Mouse (Mus musculus) lung, adult 2 months (tissue): ENCODE data around the gene Zbtb18. TPM values are rescaled to one million over a fixed set of nuclear protein-coding genes. Genes with fewer than 3 reads are reported as not detected.

Source experiments
- DNase-seq: peaks from one replicate; pipeline ENCODE4 v3.0.0; 2022
- H3K4me1 ChIP-seq: fragments of 200-500 bp; 2 replicates; pipeline ENCODE4 v1.6.1; 2011; ENCODE audit warnings: low read length; ENCODE audit not compliant: control insufficient read depth, insufficient read depth
- H3K4me3 ChIP-seq: fragments of 200-500 bp; replicated peaks from 2 replicates; pipeline ENCODE3; 2011; ENCODE audit warnings: low read depth, mild to moderate bottlenecking, control low read depth, low read length; ENCODE audit errors: extremely low read depth
- CTCF ChIP-seq: fragments of 200-500 bp; IDR thresholded peaks from 2 replicates; pipeline ENCODE4 v1.5.1; 2011; ENCODE audit warnings: mild to moderate bottlenecking, low read length, control low read depth; ENCODE audit not compliant: insufficient read depth
- POLR2A ChIP-seq: fragments of 200-500 bp; IDR thresholded peaks from 2 replicates; pipeline ENCODE4 v1.6.1; 2011; ENCODE audit warnings: low read depth, mild to moderate bottlenecking, control low read depth, low read length, borderline replicate concordance; ENCODE audit errors: extremely low read depth
- WGBS: fragments of 180-500 bp; shearing (Covaris S2); methylation state at CpG from one replicate; pipeline ENCODE4 v1.1.7; 2018; 5-methylcytosine and 5-hydroxymethylcytosine counted together
- polyA plus RNA-seq: library from polyadenylated mRNA; depleted of rRNA; stranded (reverse); fragments of >200 nt; gene quantifications from 2 replicates; pipeline ENCODE4 v1.2.3, GENCODE M21; 2012

Zbtb18 gene
- polyA plus RNA-seq, 1 experiment, result 18.0 TPM

GRCm38 (mm10) chr1:177475542-177476197 is 33.5 kb downstream of the Zbtb18 start:
- TF ChIP-seq POLR2A (no peak), CTCF (no peak)
- no peak for DNase-seq
- Histone ChIP-seq H3K4me3 (no peak overlapping the region), H3K4me1 (peaks cover 3% of the 10 kb centered on the region; the same call in 1 of the 2 replicates)
- 64% methylated on average over 13 of the region's 13 CpGs for WGBS

DNA sequence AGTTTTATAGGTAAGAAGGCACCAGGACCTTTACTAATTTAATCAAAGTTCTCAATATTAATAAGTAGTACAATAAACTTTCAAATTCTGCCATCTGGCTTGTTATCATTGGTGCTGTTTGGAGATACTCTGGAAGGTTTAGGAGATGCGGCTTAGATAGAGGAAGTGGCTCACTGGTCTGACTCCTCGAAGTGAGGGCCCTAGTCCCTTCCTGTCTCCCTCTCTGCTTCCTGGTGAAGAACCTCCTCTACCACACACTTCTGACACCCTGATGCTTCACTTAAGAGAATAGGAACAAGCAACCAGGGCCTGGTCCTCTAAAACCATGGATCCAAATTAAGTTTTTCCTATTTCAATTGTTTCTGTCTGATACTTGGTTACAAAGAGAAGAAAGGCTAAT is 36.4 kb downstream of the Zbtb18 start:
- TF ChIP-seq CTCF (no peak), POLR2A (no peak)
- no peak for DNase-seq
- 31% methylated on average over 2 of the region's 2 CpGs for WGBS
- peaks cover 3% of the 10 kb centered on the region; the same call in 1 of the 2 replicates for H3K4me1 ChIP-seq
- H3K4me3 ChIP-seq, result no peak overlapping the region

- no peak overlapping the region for H3K4me3 ChIP-seq
- H3K4me1 ChIP-seq, result peaks cover 3% of the 10 kb centered on the region; the same call in 1 of the 2 replicates
- peak; percentile 46 for DNase-seq
- no peak for TF ChIP-seq CTCF
- WGBS, result 43% methylated on average over 10 of the region's 10 CpGs
These were observed 37.3 kb downstream of the Zbtb18 start for GRCm38 (mm10) chr1:177479356-177480004.

DNA sequence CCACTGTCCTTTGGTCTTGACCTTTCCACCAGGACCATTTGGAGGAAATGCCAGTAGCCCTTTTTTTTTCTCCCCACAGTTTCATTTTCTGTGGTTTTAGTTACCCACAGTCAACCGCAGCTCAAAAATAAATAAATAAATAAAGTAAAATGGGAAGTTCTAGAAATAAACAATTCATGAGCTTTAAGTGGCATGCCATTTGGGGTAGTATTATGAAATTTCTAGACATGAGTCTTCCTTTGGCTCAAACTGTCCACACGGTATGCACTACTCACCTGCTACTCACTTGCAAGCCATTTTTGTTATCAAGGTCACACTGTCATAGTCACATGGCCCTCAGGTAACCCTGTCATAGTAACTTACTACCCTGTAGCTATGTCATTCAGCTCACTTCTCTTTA is 41.5 kb downstream of the Zbtb18 start:
- TF ChIP-seq CTCF (no peak), POLR2A (no peak)
- Histone ChIP-seq H3K4me1 (peaks cover 3% of the 10 kb centered on the region; the same call in 1 of the 2 replicates), H3K4me3 (no peak overlapping the region)
- WGBS, result 75% methylated on average over 2 of the region's 2 CpGs
- DNase-seq, result no peak

DNA sequence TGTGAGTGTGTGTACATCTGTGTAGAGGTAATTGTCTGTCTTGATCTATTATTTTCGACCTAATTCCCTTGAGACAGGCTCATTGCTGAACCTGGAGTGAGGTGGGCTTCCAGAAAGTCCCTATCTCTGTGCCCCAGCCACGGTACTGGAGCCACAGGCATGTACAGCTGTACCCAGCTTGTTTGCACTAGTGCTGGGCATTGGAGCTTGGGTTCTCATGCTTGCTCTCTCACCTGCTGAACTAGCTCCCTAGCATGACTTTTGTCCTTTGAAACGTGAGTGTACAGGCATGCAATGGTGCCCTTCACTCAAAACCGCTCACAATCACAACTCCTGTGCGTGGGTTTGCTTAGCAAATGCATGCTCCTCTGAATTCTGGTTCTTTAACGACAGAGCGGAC is 42.1 kb downstream of the Zbtb18 start:
- H3K4me3 ChIP-seq, result no peak overlapping the region
- no peaks in the 10 kb centered on the region; the same call in 1 of the 2 replicates for H3K4me1 ChIP-seq
- no peak for DNase-seq
- 71% methylated on average over 7 of the region's 7 CpGs for WGBS
- TF ChIP-seq CTCF, result no peak
- TF ChIP-seq POLR2A, result no peak

DNA sequence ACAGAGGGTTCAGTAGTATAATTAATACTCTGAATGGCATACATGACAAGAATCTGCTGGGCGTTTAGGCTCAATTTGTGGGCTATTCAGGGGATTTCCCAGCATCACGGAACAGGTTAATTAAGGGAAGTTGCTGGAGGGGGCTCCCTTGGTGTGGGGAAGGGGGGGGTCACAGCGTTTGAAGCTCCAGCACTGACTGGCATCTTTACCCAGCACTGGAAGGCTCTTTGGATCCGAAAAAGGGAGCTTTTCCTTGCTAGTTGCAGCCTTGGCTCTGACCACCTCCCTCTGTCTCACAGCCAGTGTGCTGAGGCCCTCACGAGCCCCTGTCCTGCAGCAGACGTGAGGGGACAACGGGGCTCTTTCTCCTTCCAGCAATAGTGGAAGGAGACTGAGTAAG is 42.5 kb downstream of the Zbtb18 start:
- no peak for TF ChIP-seq CTCF
- TF ChIP-seq POLR2A, result no peak
- no peak for DNase-seq
- Histone ChIP-seq H3K4me3 (no peak overlapping the region), H3K4me1 (no peaks in the 10 kb centered on the region)
- 62% methylated on average over 7 of the region's 7 CpGs for WGBS

DNA sequence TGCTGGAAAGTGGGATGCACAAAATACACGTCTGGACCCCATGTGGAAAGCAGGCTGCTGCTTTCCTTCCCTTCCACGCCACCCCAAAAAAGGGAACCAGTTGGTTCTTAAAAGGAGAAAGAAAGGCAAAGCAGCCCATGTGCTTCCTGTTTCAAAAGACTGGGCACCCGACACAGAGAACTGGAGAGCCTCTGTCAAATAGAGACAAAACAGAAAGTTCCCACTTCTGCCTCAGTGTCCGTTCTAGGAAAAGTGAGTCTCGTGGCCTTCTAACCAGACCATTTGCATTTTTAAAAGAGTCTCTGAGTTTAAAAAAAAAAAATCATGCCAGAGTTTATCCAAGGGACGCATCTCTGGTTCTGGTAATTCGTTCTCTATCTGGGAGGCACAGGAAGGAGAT is 47.7 kb downstream of the Zbtb18 start:
- no peak for TF ChIP-seq POLR2A
- no peak overlapping the region for H3K4me3 ChIP-seq
- no peak for DNase-seq
- H3K4me1 ChIP-seq, result no peaks in the 10 kb centered on the region
- WGBS, result 63% methylated on average over 7 of the region's 7 CpGs

GRCm38 (mm10) chr1:177490808-177491207 is 48.7 kb downstream of the Zbtb18 start:
- Histone ChIP-seq H3K4me3 (no peak overlapping the region), H3K4me1 (no peaks in the 10 kb centered on the region)
- 75% methylated on average over 4 of the region's 4 CpGs for WGBS
- no peak for DNase-seq
- TF ChIP-seq CTCF (no peak), POLR2A (no peak)

GRCm38 (mm10) chr1:177491280-177491679 is 49.1 kb downstream of the Zbtb18 start:
- 51% methylated on average over 8 of the region's 8 CpGs for WGBS

DNA sequence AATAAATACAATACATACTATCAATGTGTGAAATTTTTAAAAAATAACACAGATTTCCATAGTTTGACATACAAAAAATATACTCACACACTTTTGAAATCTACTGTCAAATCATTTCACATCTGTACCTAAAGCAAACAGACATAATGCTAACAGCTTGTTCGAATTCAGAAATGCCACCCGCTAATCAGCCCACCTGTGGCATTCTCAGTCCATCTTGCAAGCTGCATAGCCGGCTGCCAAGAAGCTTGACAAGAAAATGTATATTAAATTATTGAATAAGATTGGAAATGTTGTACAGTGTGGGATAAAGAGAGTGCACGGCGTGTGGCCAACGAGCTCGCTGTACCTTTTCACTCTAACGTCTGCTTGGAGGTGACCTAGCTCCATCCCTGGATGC is 52.2 kb downstream of the Zbtb18 start:
- no peak for DNase-seq
- WGBS, result 88% methylated on average over 8 of the region's 8 CpGs
- no peak overlapping the region for H3K4me3 ChIP-seq
- H3K4me1 ChIP-seq, result no peaks in the 10 kb centered on the region
- TF ChIP-seq POLR2A, result no peak
- TF ChIP-seq CTCF, result no peak

More at GRCm38 (mm10) chr1:177491280-177491679, 49.1 kb downstream of the Zbtb18 start:
- DNase-seq, result no peak
- Histone ChIP-seq H3K4me3 (no peak overlapping the region), H3K4me1 (no peaks in the 10 kb centered on the region)
- TF ChIP-seq POLR2A, result no peak
- TF ChIP-seq CTCF, result no peak
